Mouse (Mus musculus) ES-Bruce4 (cell line): Measurements from ENCODE around the gene Etv6. TPM values are rescaled to one million over a fixed set of nuclear protein-coding genes. Genes with fewer than 3 reads are reported as not detected.

ENCODE experiments used
- H3K27ac ChIP-seq: 2 replicates; pipeline ENCODE4 v1.5.1; 2012; ENCODE audit warnings: low read length, inconsistent platforms; ENCODE audit not compliant: insufficient read depth
- H3K27me3 ChIP-seq: 2 replicates; pipeline ENCODE4 v1.6.1; 2012; ENCODE audit warnings: mild to moderate bottlenecking, low read length, inconsistent platforms; ENCODE audit not compliant: control insufficient read depth, poor library complexity, insufficient read depth, severe bottlenecking
- H3K36me3 ChIP-seq: 2 replicates; pipeline ENCODE4 v1.6.1; 2012; ENCODE audit warnings: inconsistent platforms, mild to moderate bottlenecking, low read length, moderate library complexity; ENCODE audit not compliant: control insufficient read depth, poor library complexity, insufficient read depth, severe bottlenecking
- H3K4me1 ChIP-seq: one replicate; pipeline ENCODE4 v1.8.1; 2011; ENCODE audit warnings: low read length; ENCODE audit not compliant: control insufficient read depth, insufficient read depth
- H3K4me3 ChIP-seq: 2 replicates; pipeline ENCODE4 v1.5.1; 2011; ENCODE audit warnings: low read depth, mild to moderate bottlenecking, low read length
- H3K9ac ChIP-seq: 2 replicates; pipeline ENCODE4 v1.6.1; 2012; ENCODE audit warnings: low read depth, mild to moderate bottlenecking, inconsistent platforms; ENCODE audit not compliant: poor library complexity, severe bottlenecking
- H3K9me3 ChIP-seq: replicated peaks from 2 replicates; pipeline ENCODE4 v1.6.1; 2012; ENCODE audit warnings: mild to moderate bottlenecking, low read length, inconsistent platforms; ENCODE audit not compliant: control insufficient read depth, poor library complexity, insufficient read depth, severe bottlenecking
- CTCF ChIP-seq: IDR thresholded peaks from one replicate; pipeline ENCODE4 v1.8.1; 2011; ENCODE audit warnings: low read depth, low read length
- EP300 ChIP-seq: IDR thresholded peaks from 2 replicates; pipeline ENCODE4 v1.6.1; 2011; ENCODE audit warnings: low read depth, low read length; ENCODE audit not compliant: insufficient read depth
- POLR2A ChIP-seq: IDR thresholded peaks from one replicate; pipeline ENCODE4 v1.8.1; 2011; ENCODE audit warnings: low read length; ENCODE audit not compliant: insufficient read depth
- polyA plus RNA-seq: library from polyadenylated mRNA; stranded (reverse); fragments of >200 nt; gene quantifications from 2 replicates; pipeline ENCODE4 v1.2.4, GENCODE M21; 2011; ENCODE audit warnings: low read depth; ENCODE audit not compliant: missing spikeins, insufficient read depth, insufficient read length

Gene Etv6
- polyA plus RNA-seq, 1 experiment, result 19.9 TPM

DNA sequence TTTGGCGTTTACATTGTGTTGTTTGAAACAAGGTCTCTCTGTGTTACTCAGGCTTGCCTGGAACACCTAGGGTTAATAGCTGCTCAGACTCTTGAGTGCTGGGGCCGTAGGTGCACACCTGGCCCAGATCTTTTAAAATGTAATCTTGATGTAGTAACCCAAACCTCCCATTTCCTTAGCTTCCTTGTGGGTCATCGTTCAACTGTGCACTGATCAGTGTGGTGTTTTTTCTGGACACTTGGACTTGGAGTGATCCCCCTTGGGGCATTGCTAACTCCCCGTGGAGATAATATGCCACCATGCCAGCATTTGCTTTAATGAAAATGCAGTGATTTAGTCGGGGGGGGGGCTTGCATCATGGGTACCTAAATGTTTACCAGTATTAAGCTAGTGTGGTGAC, 153.7 kb downstream of the Etv6 start:
- Histone ChIP-seq H3K27ac (no peak overlapping the region), H3K36me3 (no peaks in the 10 kb centered on the region), H3K4me3 (no peak overlapping the region), H3K9me3 (no peaks in the 10 kb centered on the region), H3K4me1 (peaks cover 1% of the 10 kb centered on the region), H3K9ac (no peak overlapping the region), H3K27me3 (no peaks in the 10 kb centered on the region)
- TF ChIP-seq EP300, result no peak
- TF ChIP-seq POLR2A, result no peak
- no peak for TF ChIP-seq CTCF

DNA sequence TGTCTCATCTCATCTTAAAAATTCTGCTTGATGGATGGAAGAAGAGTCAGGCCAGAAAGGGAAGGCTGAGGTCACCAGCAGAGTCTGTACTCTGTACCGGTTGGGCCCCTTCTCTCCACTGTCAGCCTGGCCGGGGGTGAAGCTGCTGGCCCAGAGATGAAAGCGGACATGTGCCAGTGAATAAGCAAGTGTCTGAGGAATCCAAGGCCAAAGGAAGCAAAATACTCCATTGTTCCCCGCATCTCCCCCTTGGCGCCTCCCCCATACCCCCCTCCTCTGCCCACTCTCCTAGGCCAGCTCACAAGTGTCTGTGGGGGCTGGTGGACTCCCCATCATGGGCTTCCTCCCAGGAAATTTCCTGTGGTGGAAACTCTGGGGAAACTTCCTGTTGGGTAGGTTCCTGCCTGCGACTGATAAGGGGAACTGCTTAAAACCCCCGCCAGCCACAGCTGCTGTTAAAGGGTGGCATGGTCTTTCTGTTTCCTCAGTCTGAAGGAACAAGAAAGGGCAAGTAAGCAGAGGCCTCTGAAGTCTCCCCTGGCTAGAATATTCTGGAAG, 154.2 kb downstream of the Etv6 start:
- no peak overlapping the region for H3K9ac ChIP-seq
- H3K9me3 ChIP-seq, result no peaks in the 10 kb centered on the region

DNA sequence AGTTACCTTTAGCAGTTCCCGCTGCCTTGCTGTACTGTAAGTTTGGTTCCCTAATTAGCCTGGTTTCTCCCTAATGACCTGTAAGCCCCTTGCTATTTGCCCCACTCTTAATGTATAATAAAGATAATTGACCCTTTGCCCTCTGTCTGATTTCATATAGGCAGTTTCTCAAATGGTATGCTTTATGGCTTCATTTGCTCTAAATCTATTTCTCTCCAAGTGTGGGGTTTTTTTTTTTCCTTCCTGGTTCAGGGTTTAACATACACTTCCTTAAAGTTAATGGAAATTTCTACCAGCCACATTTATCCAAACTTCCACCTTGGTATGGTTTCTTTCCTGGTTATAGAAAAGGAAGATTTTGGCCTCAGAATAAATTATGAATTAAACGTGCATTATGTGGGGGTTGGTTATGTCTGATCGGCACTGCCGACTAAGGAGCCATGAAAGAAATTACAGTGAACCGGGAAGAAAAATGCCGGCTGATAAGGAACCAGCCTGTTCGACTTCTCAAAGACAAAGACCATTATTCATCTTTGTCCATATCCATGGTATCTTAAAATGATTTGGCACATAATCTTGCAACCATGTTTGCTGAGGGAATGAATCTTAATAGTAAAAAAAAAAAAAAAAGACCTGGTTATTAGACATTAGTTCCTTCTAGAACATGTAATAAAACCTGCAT, 155.2 kb downstream of the Etv6 start:
- Histone ChIP-seq H3K36me3 (no peaks in the 10 kb centered on the region), H3K9ac (no peak overlapping the region), H3K4me1 (peaks cover 1% of the 10 kb centered on the region), H3K27me3 (no peaks in the 10 kb centered on the region), H3K27ac (no peak overlapping the region), H3K9me3 (no peaks in the 10 kb centered on the region), H3K4me3 (no peak overlapping the region)
- no peak for TF ChIP-seq POLR2A
- TF ChIP-seq CTCF, result no peak
- TF ChIP-seq EP300, result no peak

More for the DNA sequence above, 154.2 kb downstream of the Etv6 start:
- Histone ChIP-seq H3K27ac (no peak overlapping the region), H3K27me3 (no peaks in the 10 kb centered on the region), H3K36me3 (no peaks in the 10 kb centered on the region), H3K4me1 (peaks cover 1% of the 10 kb centered on the region), H3K4me3 (no peak overlapping the region)
- TF ChIP-seq EP300 (no peak), CTCF (no peak), POLR2A (no peak)

DNA sequence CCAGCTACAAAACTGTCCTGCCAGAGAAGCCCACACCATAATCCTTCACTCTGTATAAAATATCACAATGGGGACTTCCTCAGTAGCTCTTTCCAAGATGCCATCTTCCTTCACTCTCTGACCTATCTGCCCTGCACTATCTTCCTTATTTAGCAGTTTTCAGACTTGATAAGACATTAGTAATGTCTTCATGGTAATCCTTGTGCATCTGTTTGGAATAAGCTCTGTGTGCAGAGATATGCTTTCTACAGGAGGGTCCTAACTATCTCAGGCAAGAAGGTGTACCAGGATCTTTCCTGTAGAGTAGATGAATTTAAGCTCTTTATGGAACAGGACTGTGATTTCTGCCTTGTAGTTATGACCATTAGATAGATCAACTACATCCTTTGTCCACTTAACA, 157.2 kb downstream of the Etv6 start:
- Histone ChIP-seq H3K9ac (no peak overlapping the region), H3K36me3 (no peaks in the 10 kb centered on the region), H3K9me3 (no peaks in the 10 kb centered on the region), H3K27me3 (no peaks in the 10 kb centered on the region), H3K4me1 (peaks cover 1% of the 10 kb centered on the region), H3K27ac (no peak overlapping the region), H3K4me3 (no peak overlapping the region)
- no peak for TF ChIP-seq EP300
- TF ChIP-seq POLR2A, result no peak
- no peak for TF ChIP-seq CTCF

DNA sequence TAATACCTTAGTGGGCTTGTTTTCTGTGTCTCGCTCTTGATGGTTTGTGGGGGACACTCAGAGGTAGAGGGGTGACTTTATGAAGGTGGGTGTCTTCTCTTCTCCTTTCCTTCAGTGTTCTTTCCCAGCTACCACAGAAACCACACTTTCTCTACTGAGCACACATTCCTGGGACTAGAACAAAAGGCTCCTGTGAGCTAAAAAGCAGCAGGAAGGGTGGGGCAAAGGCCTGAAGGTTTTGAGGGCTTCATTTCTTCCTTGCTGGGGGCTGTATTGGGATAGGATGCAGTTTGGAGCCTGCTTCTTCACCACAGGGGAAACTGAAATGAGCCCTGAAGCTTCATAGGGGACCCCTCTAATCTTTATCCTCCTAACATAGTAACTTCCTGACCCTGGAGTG, 164.4 kb downstream of the Etv6 start:
- H3K4me1 ChIP-seq, result peaks cover 6% of the 10 kb centered on the region
- H3K36me3 ChIP-seq, result no peaks in the 10 kb centered on the region
- H3K9me3 ChIP-seq, result no peaks in the 10 kb centered on the region
- H3K4me3 ChIP-seq, result no peak overlapping the region
- TF ChIP-seq EP300 (no peak), POLR2A (no peak), CTCF (no peak)
- peak overlapping the region; percentile 85 for H3K27ac ChIP-seq
- no peaks in the 10 kb centered on the region for H3K27me3 ChIP-seq
- no peak overlapping the region for H3K9ac ChIP-seq

DNA sequence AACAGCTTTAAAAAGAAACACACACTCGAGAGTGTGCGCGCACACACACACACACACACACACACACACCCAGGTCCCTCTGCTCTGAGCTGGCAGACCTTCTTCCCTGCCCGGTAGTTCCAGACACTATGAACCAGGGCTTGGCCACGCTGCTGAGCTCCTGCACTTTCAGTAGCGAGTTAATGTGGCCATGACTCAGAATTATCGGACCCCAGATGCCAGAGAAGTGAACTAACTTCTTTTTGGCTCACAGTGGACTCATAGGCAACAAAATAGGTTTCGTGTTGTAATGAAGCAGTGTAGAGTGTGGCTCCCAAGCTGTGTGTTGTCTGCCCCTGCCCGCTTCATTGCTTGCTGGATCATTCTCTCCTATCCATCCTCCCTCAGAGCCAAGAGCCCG, 165.1 kb downstream of the Etv6 start:
- Histone ChIP-seq H3K4me3 (no peak overlapping the region), H3K27ac (peak overlapping the region; percentile 85)
- TF ChIP-seq POLR2A (no peak), EP300 (no peak), CTCF (no peak)

More for the DNA sequence above, 165.1 kb downstream of the Etv6 start:
- H3K9me3 ChIP-seq, result no peaks in the 10 kb centered on the region
- H3K9ac ChIP-seq, result no peak overlapping the region
- no peaks in the 10 kb centered on the region for H3K27me3 ChIP-seq
- peaks cover 6% of the 10 kb centered on the region for H3K4me1 ChIP-seq
- H3K36me3 ChIP-seq, result no peaks in the 10 kb centered on the region
